Mouse (Mus musculus) T-helper 2 cell (primary cell): Measurements from ENCODE around the gene Tmem29.
"Not testable (repeated sequence)": the region's sequence is repeated elsewhere in the genome, so short reads cannot be mapped to it uniquely, and the experiment has no call there.

Source experiments
- in situ Hi-C: fragments of 300-600 bp; cut with MboI, MseI; formaldehyde crosslinking; loops from one replicate; pipeline ENCODE4 v1.15.1; 2025; ENCODE audit warnings: high pct_unique_total_duplicates

Tmem29 gene

GRCm38 (mm10) chrX:150458766-150459350 is at the start of gene Tmem29:
TSS of gene Tmem29 (minus strand) at chrX:150459154.
- in situ Hi-C loops = no loop called here

GRCm38 (mm10) chrX:150508696-150509095 is 49.7 kb upstream of the Tmem29 start:
- in situ Hi-C loops = loop anchor here (25.0 kb wide), 2 partner anchors 454 to 629 kb away; no protein-coding TSS in a partner anchor

- in situ Hi-C loops = not testable (repeated sequence)
These were observed 28.9 kb upstream of the Tmem29 start for GRCm38 (mm10) chrX:150487811-150488210.

- in situ Hi-C loops = not testable (repeated sequence)
These were observed 27.5 kb upstream of the Tmem29 start for GRCm38 (mm10) chrX:150486314-150487030.

GRCm38 (mm10) chrX:150477854-150478780 is 19.2 kb upstream of the Tmem29 start:
- in situ Hi-C loops = no loop called here

GRCm38 (mm10) chrX:150471416-150471815 is 12.5 kb upstream of the Tmem29 start:
- in situ Hi-C loops = no loop called here

GRCm38 (mm10) chrX:150468266-150468665 is 9.3 kb upstream of the Tmem29 start:
- in situ Hi-C loops = no loop called here

- in situ Hi-C loops = not testable (repeated sequence)
These were observed 7.9 kb upstream of the Tmem29 start for GRCm38 (mm10) chrX:150466817-150467216.

GRCm38 (mm10) chrX:150460143-150460542 is 1.2 kb upstream of the Tmem29 start:
- in situ Hi-C loops = no loop called here

GRCm38 (mm10) chrX:150459411-150459927 is 515 bp upstream of the Tmem29 start:
- in situ Hi-C loops = no loop called here

- in situ Hi-C loops = no loop called here
These were observed 818 bp downstream of the Tmem29 start for GRCm38 (mm10) chrX:150458136-150458535.

GRCm38 (mm10) chrX:150440505-150441338 is 18.2 kb downstream of the Tmem29 start:
- in situ Hi-C loops = no loop called here

GRCm38 (mm10) chrX:150436373-150436772 is 22.6 kb downstream of the Tmem29 start:
- in situ Hi-C loops = no loop called here

GRCm38 (mm10) chrX:150435367-150435766 is 23.6 kb downstream of the Tmem29 start:
- in situ Hi-C loops = no loop called here

GRCm38 (mm10) chrX:150413505-150413904 is 45.4 kb downstream of the Tmem29 start:
- in situ Hi-C loops = no loop called here
